Mouse (Mus musculus) small intestine, adult 2 months (tissue): ENCODE measurements around the gene Gsk3b.

Experiments
- CTCF ChIP-seq: fragments of 200-500 bp; IDR thresholded peaks from 2 replicates; pipeline ENCODE4 v1.5.1; 2012; ENCODE audit warnings: low read depth, mild to moderate bottlenecking, control low read depth, inconsistent platforms, low read length, moderate library complexity, mixed read lengths; ENCODE audit not compliant: insufficient replicate concordance, insufficient read length; ENCODE audit errors: extremely low read depth
- POLR2A ChIP-seq: fragments of 200-500 bp; IDR thresholded peaks from 2 replicates; pipeline ENCODE4 v1.6.1; 2012; ENCODE audit warnings: low read depth, mild to moderate bottlenecking, control low read depth, inconsistent platforms, low read length, moderate library complexity

GRCm38 (mm10) chr16:38245849-38246585 is 157.2 kb downstream of the Gsk3b start:
- TF ChIP-seq POLR2A (no peak), CTCF (no peak)
